Comparison of ENCODE assay signal across 16 mouse cellular contexts in the genomic region with DNA sequence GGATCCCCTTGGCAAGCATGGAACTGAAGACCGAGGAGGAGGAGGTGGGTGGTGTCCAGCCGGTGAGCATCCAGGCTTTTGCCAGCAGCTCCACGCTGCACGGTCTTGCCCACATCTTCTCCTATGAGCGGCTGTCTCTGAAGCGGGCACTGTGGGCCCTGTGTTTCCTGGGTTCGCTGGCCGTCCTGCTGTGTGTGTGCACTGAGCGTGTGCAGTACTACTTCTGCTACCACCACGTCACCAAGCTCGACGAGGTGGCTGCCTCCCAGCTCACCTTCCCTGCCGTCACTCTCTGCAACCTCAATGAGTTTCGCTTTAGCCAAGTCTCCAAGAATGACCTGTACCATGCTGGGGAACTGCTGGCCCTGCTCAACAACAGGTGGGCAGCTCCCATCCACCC. TPM values are rescaled to one million over a fixed set of nuclear protein-coding genes. Genes with fewer than 3 reads are reported as not detected.
DNase-seq lines count a peak whose midpoint lies in the region; ATAC-seq lines count a peak whose summit lies in the region.
"Had no signal": no experiment of that assay in that cellular context is flagged by ENCODE, and none has a peak within 500 bp of the region (broad histone marks: within the 10 kb centered on the region; RNA-seq: fewer than 3 reads in every experiment).

No protein-coding gene starts in this region.

- intact Hi-C loops in left cerebral cortex, postnatal 10 days (cut with DNase I), result loop anchor here (5.0 kb wide), 1 partner anchor 174 kb away; no protein-coding TSS in a partner anchor

- peak; percentile 30 to 56 for DNase-seq in left cerebral cortex, adult 18-20 months (ENCODE audit: low spot score in 2 of 2)
- no peak for DNase-seq in left cerebral cortex, postnatal 10 days (ENCODE audit: extremely low spot score in 1 of 2, low spot score in 2 of 2)
- no peak for DNase-seq in forebrain, embryonic 14.5 days (ENCODE audit: low spot score)
- DNase-seq in ovary, postnatal 14 days (ENCODE audit: low spot score), result no peak
- DNase-seq in adrenal gland, adult 2 months, result no peak
- DNase-seq in kidney, adult 18-20 months, result no peak
- DNase-seq: adrenal gland, adult 8-10 months; heart, postnatal 4 days; layer of hippocampus, adult 9-11 months; lung, adult 2 months had no signal

- H3K9me3 ChIP-seq in forebrain, embryonic 14.5 days (replicated peaks; ENCODE audit: control insufficient read depth, low read length), result no peaks in the 10 kb centered on the region
- no peaks in the 10 kb centered on the region; the same call in 1 of the 2 replicates for H3K9me3 ChIP-seq in hindbrain, embryonic 12.5 days (replicated peaks)
- H3K9me3 ChIP-seq in midbrain, embryonic 15.5 days, result no peaks in the 10 kb centered on the region
- H3K9me3 ChIP-seq: limb, embryonic 13.5 days had no signal

- H3K36me3 ChIP-seq in forebrain, embryonic 14.5 days (ENCODE audit: control insufficient read depth, insufficient read depth, low read length), result no peaks in the 10 kb centered on the region; the same call in 1 of the 2 replicates
- H3K36me3 ChIP-seq in hindbrain, embryonic 12.5 days, result peaks cover 5% of the 10 kb centered on the region; the same call in 1 of the 2 replicates
- H3K36me3 ChIP-seq in midbrain, embryonic 15.5 days (replicated peaks), result no peaks in the 10 kb centered on the region
- H3K36me3 ChIP-seq: limb, embryonic 13.5 days had no signal

- H3K4me3 ChIP-seq in forebrain, embryonic 14.5 days (ENCODE audit: low read depth, low read length), result peak overlapping the region; percentile 77
- peak overlapping the region; percentile 80; the same call in 1 of the 2 replicates for H3K4me3 ChIP-seq in hindbrain, embryonic 12.5 days
- H3K4me3 ChIP-seq in midbrain, embryonic 15.5 days, result peak overlapping the region; percentile 90

- no peak overlapping the region for H3K27ac ChIP-seq in forebrain, embryonic 14.5 days (ENCODE audit: low read depth, low read length)
- H3K27ac ChIP-seq in hindbrain, embryonic 12.5 days, result no peak overlapping the region
- 0 out of 2 replicates have a peak overlapping the region, but pooled peaks have one; percentile 96 for H3K27ac ChIP-seq in midbrain, embryonic 15.5 days
- H3K27ac ChIP-seq: limb, embryonic 13.5 days had no signal

- no peak for ATAC-seq in forebrain, embryonic 14.5 days
- ATAC-seq in hindbrain, embryonic 12.5 days (ENCODE audit: low FRiP score), result no peak
- ATAC-seq in midbrain, embryonic 15.5 days (replicated peaks), result no peak

- peaks cover 11% of the 10 kb centered on the region for H3K4me1 ChIP-seq in forebrain, embryonic 14.5 days (ENCODE audit: control insufficient read depth, insufficient read depth, low read length)
- peaks cover 54% of the 10 kb centered on the region for H3K4me1 ChIP-seq in hindbrain, embryonic 12.5 days
- H3K4me1 ChIP-seq in midbrain, embryonic 15.5 days, result peaks cover 75% of the 10 kb centered on the region

- 72% methylated on average over 14 of the region's 14 CpGs for WGBS in forebrain, embryonic 14.5 days
- 71% methylated on average over 14 of the region's 14 CpGs for WGBS in hindbrain, embryonic 12.5 days
- 64% methylated on average over 14 of the region's 14 CpGs for WGBS in midbrain, embryonic 15.5 days

- H3K27me3 ChIP-seq in forebrain, embryonic 14.5 days (replicated peaks; ENCODE audit: control insufficient read depth, insufficient read depth, low read length), result no peaks in the 10 kb centered on the region; the same call in 1 of the 2 replicates
- H3K27me3 ChIP-seq in hindbrain, embryonic 12.5 days, result peaks cover 16% of the 10 kb centered on the region
- no peaks in the 10 kb centered on the region for H3K27me3 ChIP-seq in midbrain, embryonic 15.5 days (replicated peaks)

- H3K9ac ChIP-seq in forebrain, embryonic 14.5 days (ENCODE audit: low read length), result peak overlapping the region; percentile 88; the same call in 1 of the 2 replicates
- H3K9ac ChIP-seq in hindbrain, embryonic 12.5 days, result peak overlapping the region; percentile 97
- peak overlapping the region; percentile 89 for H3K9ac ChIP-seq in midbrain, embryonic 15.5 days
- H3K9ac ChIP-seq: limb, embryonic 13.5 days had no signal

- peak overlapping the region; percentile 80 for H3K4me2 ChIP-seq in forebrain, embryonic 14.5 days (ENCODE audit: low read length)
- peak overlapping the region; percentile 90 for H3K4me2 ChIP-seq in hindbrain, embryonic 12.5 days (replicated peaks)
- peak overlapping the region; percentile 77 for H3K4me2 ChIP-seq in midbrain, embryonic 15.5 days

RNA-seq across cellular contexts. Expression of a gene that starts 1.6 kb away (rescaled TPM):
- total RNA-seq in left cerebral cortex, adult 18-20 months (2021), result 10 to 100 TPM; 62.7 to 75.8 TPM
- 10 to 100 TPM; 94.8 to 99.2 TPM for total RNA-seq in left cerebral cortex, postnatal 10 days (2021)
- 15.6 and 18.9 TPM in 2 replicates for polyA plus RNA-seq in forebrain, embryonic 14.5 days (2014; fragmentation: Nextera tagmentation; extraction: Ambion mirVana)
- 48.6 and 61.6 TPM in 2 replicates for polyA plus RNA-seq in hindbrain, embryonic 12.5 days (2016; fragmentation: Nextera tagmentation; extraction: Ambion mirVana)
- 64.0 and 65.9 TPM in 2 replicates for polyA plus RNA-seq in midbrain, embryonic 15.5 days (2015; fragmentation: Nextera tagmentation; extraction: Ambion mirVana)
- total RNA-seq in adrenal gland, adult 2 months (2021), result under 1 TPM; 0.59 to 0.72 TPM
- 0.37 and 0.71 TPM in 2 replicates for polyA plus RNA-seq in adrenal gland, adult 2 months (2012; rRNA removed)

RNA-seq across cellular contexts. Expression of a gene that starts 20.3 kb away (rescaled TPM):
- total RNA-seq in left cerebral cortex, adult 18-20 months (2021), result 10 to 100 TPM; 12.4 to 13.0 TPM
- 10 to 100 TPM; 15.6 to 16.9 TPM for total RNA-seq in left cerebral cortex, postnatal 10 days (2021)
- polyA plus RNA-seq in forebrain, embryonic 14.5 days (2014; fragmentation: Nextera tagmentation; extraction: Ambion mirVana), result 74.2 and 78.9 TPM in 2 replicates
- polyA plus RNA-seq in hindbrain, embryonic 12.5 days (2016; fragmentation: Nextera tagmentation; extraction: Ambion mirVana), result 177 and 185 TPM in 2 replicates
- polyA plus RNA-seq in midbrain, embryonic 15.5 days (2015; fragmentation: Nextera tagmentation; extraction: Ambion mirVana), result 49.0 and 56.9 TPM in 2 replicates
- total RNA-seq in adrenal gland, adult 2 months (2021), result 1 to 10 TPM; 2.8 to 3.7 TPM
- polyA plus RNA-seq in adrenal gland, adult 2 months (2012; rRNA removed), result 2.6 and 2.7 TPM in 2 replicates

RNA-seq across cellular contexts. Expression of a gene that starts 30.1 kb away (rescaled TPM):
- total RNA-seq in left cerebral cortex, adult 18-20 months (2021), result 100 to 1,000 TPM; 149 to 156 TPM
- total RNA-seq in left cerebral cortex, postnatal 10 days (2021), result 100 to 1,000 TPM; 126 to 129 TPM
- 90.7 and 98.1 TPM in 2 replicates for polyA plus RNA-seq in forebrain, embryonic 14.5 days (2014; fragmentation: Nextera tagmentation; extraction: Ambion mirVana)
- polyA plus RNA-seq in hindbrain, embryonic 12.5 days (2016; fragmentation: Nextera tagmentation; extraction: Ambion mirVana), result 123 and 141 TPM in 2 replicates
- polyA plus RNA-seq in midbrain, embryonic 15.5 days (2015; fragmentation: Nextera tagmentation; extraction: Ambion mirVana), result 114 and 119 TPM in 2 replicates
- total RNA-seq in adrenal gland, adult 2 months (2021), result 10 to 100 TPM; 37.6 to 53.6 TPM
- 74.6 and 76.9 TPM in 2 replicates for polyA plus RNA-seq in adrenal gland, adult 2 months (2012; rRNA removed)

RNA-seq across cellular contexts. Expression of a gene that starts 33.5 kb away (rescaled TPM):
- total RNA-seq in left cerebral cortex, adult 18-20 months (2021), result 1 to 10 TPM; 2.6 to 6.1 TPM
- 1 to 10 TPM; 1.6 to 4.7 TPM for total RNA-seq in left cerebral cortex, postnatal 10 days (2021)
- not detected in 2 replicates for polyA plus RNA-seq in forebrain, embryonic 14.5 days (2014; fragmentation: Nextera tagmentation; extraction: Ambion mirVana)
- not detected in 2 replicates for polyA plus RNA-seq in hindbrain, embryonic 12.5 days (2016; fragmentation: Nextera tagmentation; extraction: Ambion mirVana)
- not detected in 2 replicates for polyA plus RNA-seq in midbrain, embryonic 15.5 days (2015; fragmentation: Nextera tagmentation; extraction: Ambion mirVana)
- 10 to 100 TPM; 22.1 to 33.4 TPM for total RNA-seq in adrenal gland, adult 2 months (2021)
- 111 and 156 TPM in 2 replicates for polyA plus RNA-seq in adrenal gland, adult 2 months (2012; rRNA removed)
- polyA plus RNA-seq: embryonic facial prominence, embryonic 11.5 days; gonadal fat pad, adult 2 months; kidney, embryonic 14.5 days; limb, embryonic 13.5 days; lung, adult 2 months had no signal

RNA-seq across cellular contexts. Expression of a gene that starts 45.5 kb away (rescaled TPM):
- 10 to 100 TPM; 76.6 to 82.3 TPM for total RNA-seq in left cerebral cortex, adult 18-20 months (2021)
- total RNA-seq in left cerebral cortex, postnatal 10 days (2021), result 10 to 100 TPM; 13.9 to 16.9 TPM
- polyA plus RNA-seq in forebrain, embryonic 14.5 days (2014; fragmentation: Nextera tagmentation; extraction: Ambion mirVana), result 0.77 and 1.2 TPM in 2 replicates
- 0.69 and 0.92 TPM in 2 replicates for polyA plus RNA-seq in hindbrain, embryonic 12.5 days (2016; fragmentation: Nextera tagmentation; extraction: Ambion mirVana)
- polyA plus RNA-seq in midbrain, embryonic 15.5 days (2015; fragmentation: Nextera tagmentation; extraction: Ambion mirVana), result 1.5 and 1.8 TPM in 2 replicates
- 1,000 to 10,000 TPM; 1,060 to 1,239 TPM for total RNA-seq in adrenal gland, adult 2 months (2021)
- 708 and 828 TPM in 2 replicates for polyA plus RNA-seq in adrenal gland, adult 2 months (2012; rRNA removed)

Comparison
In these comparisons a context has a peak if more than half of its experiments do, and no peak if none do; other contexts are left out.
1. DNase-seq: peak in left cerebral cortex, adult 18-20 months (2 of 2); none in left cerebral cortex, postnatal 10 days (0 of 2), forebrain, embryonic 14.5 days (single experiment), ovary, postnatal 14 days (single experiment), adrenal gland, adult 2 months (single experiment) and kidney, adult 18-20 months (single experiment).
2. RNA of a gene that starts 20.3 kb away (polyA plus RNA-seq): 177 to 185 TPM in hindbrain, embryonic 12.5 days, 74.2 to 78.9 TPM in forebrain, embryonic 14.5 days and 49.0 to 56.9 TPM in midbrain, embryonic 15.5 days; 2.6 to 2.7 TPM in adrenal gland, adult 2 months; every median in the first group is over 10 times any median in the second.
3. Peak in every context shown above with its lines, with median percentiles within 50 percentile points of each other: H3K4me2 ChIP-seq, H3K4me3 ChIP-seq and H3K9ac ChIP-seq.